8 mouse cellular contexts compared by ENCODE assay signal in the genomic region with DNA sequence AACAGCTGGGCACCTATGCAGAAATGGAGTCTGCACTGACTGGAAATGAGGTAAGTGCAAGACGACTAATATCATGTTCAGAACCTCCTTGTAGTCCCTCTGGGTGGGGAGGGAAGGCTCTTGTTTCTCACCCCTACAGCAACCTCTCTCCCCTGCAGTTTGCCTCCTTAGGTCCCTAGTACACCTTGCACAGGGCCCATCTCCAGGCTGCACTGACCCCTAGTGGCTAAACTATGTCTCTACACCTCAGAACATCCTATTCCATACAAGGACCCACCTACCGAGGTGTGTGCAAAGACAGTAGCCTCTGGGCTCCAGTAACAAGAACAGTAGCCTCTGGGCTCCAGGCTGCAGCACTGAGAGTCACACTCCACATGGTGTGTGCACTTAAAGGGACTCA. TPM values are rescaled to one million over a fixed set of nuclear protein-coding genes. Genes with fewer than 3 reads are reported as not detected.
DNase-seq lines count a peak whose midpoint lies in the region; ATAC-seq lines count a peak whose summit lies in the region.

No protein-coding gene starts in this region.

- peaks cover 64% of the 10 kb centered on the region for H3K27me3 ChIP-seq in forebrain, embryonic 10.5 days (ENCODE audit: poor library complexity, severe bottlenecking)
- H3K27me3 ChIP-seq in hindbrain, embryonic 10.5 days (ENCODE audit: insufficient read depth, poor library complexity, severe bottlenecking), result peaks cover 69% of the 10 kb centered on the region
- peaks cover under 1% of the 10 kb centered on the region; the same call in 1 of the 2 replicates for H3K27me3 ChIP-seq in midbrain, embryonic 11.5 days (ENCODE audit: control insufficient read depth, insufficient read depth, low read length)

- no peak overlapping the region for H3K27ac ChIP-seq in forebrain, embryonic 10.5 days
- H3K27ac ChIP-seq in hindbrain, embryonic 10.5 days, result no peak overlapping the region
- H3K27ac ChIP-seq in midbrain, embryonic 11.5 days (ENCODE audit: low read depth, low read length), result no peak overlapping the region

- no peak overlapping the region for H3K9ac ChIP-seq in midbrain, embryonic 11.5 days (ENCODE audit: low read length)

- WGBS in forebrain, embryonic 10.5 days, result 3% methylated on average over 2 of the region's 2 CpGs
- 4% methylated on average over 2 of the region's 2 CpGs for WGBS in hindbrain, embryonic 10.5 days
- WGBS in midbrain, embryonic 11.5 days, result 3% methylated on average over 2 of the region's 2 CpGs

- H3K4me2 ChIP-seq in midbrain, embryonic 11.5 days, result no peak overlapping the region

- peak; percentile 61 for ATAC-seq in midbrain, embryonic 11.5 days (ENCODE audit: low FRiP score)

- DNase-seq in heart, adult 11 months, result peak; percentile 92
- no peak for DNase-seq in heart, postnatal 25 days (ENCODE audit: low spot score)
- peak; percentile 64 for DNase-seq in c-Kit-positive CD71-positive TER-119-positive erythroid progenitor cells, embryonic 14.5 days (ENCODE audit: low spot score)
- DNase-seq in forebrain, embryonic 10.5 days (ENCODE audit: extremely low spot score, low spot score), result peak; percentile 79
- DNase-seq in hindbrain, embryonic 10.5 days (ENCODE audit: low spot score), result peak; percentile 79
- DNase-seq in left cerebral cortex, postnatal 4 days, result peak; percentile 75
- peak; percentile 95 for DNase-seq in midbrain, embryonic 11.5 days (ENCODE audit: low spot score, missing footprints)
- DNase-seq in spleen, postnatal 36 days (ENCODE audit: low spot score in 2 of 2), result peak; percentile 64 to 69

- intact Hi-C loops in heart, postnatal 25 days (cut with DNase I), result loop anchor here (1.0 to 5.0 kb wide), 3 partner anchors 134 to 322 kb away; no protein-coding TSS in a partner anchor
- intact Hi-C loops in left cerebral cortex, postnatal 4 days (cut with DNase I), result loop anchor here (5.0 kb wide), 3 partner anchors 127 to 322 kb away; no protein-coding TSS in a partner anchor

- no peak overlapping the region for H3K4me3 ChIP-seq in forebrain, embryonic 10.5 days
- no peak overlapping the region for H3K4me3 ChIP-seq in hindbrain, embryonic 10.5 days
- no peak overlapping the region for H3K4me3 ChIP-seq in midbrain, embryonic 11.5 days (ENCODE audit: low read depth, low read length)

- H3K4me1 ChIP-seq in forebrain, embryonic 10.5 days, result peaks cover 40% of the 10 kb centered on the region
- H3K4me1 ChIP-seq in hindbrain, embryonic 10.5 days (replicated peaks), result peaks cover 35% of the 10 kb centered on the region
- H3K4me1 ChIP-seq in midbrain, embryonic 11.5 days (ENCODE audit: control insufficient read depth, insufficient read depth, low read length), result peaks cover 7% of the 10 kb centered on the region; the same call in 1 of the 2 replicates

- H3K36me3 ChIP-seq in forebrain, embryonic 10.5 days (replicated peaks), result no peaks in the 10 kb centered on the region
- no peaks in the 10 kb centered on the region for H3K36me3 ChIP-seq in hindbrain, embryonic 10.5 days
- H3K36me3 ChIP-seq in midbrain, embryonic 11.5 days (ENCODE audit: control insufficient read depth, insufficient read depth, low read length), result no peaks in the 10 kb centered on the region

- no peaks in the 10 kb centered on the region for H3K9me3 ChIP-seq in forebrain, embryonic 10.5 days
- no peaks in the 10 kb centered on the region for H3K9me3 ChIP-seq in hindbrain, embryonic 10.5 days
- H3K9me3 ChIP-seq in midbrain, embryonic 11.5 days (ENCODE audit: control insufficient read depth, low read length), result no peaks in the 10 kb centered on the region

RNA-seq across cellular contexts. Expression of gene Celsr1, which starts 5.2 kb away (rescaled TPM):
- 1 to 10 TPM; 6.6 to 7.2 TPM for total RNA-seq in heart, postnatal 25 days (2021)
- polyA plus RNA-seq in forebrain, embryonic 10.5 days (2016; fragmentation: Nextera tagmentation; extraction: Ambion mirVana), result 2.4 and 2.6 TPM in 2 replicates
- polyA plus RNA-seq in hindbrain, embryonic 10.5 days (2016; fragmentation: Nextera tagmentation; extraction: Ambion mirVana), result 3.4 and 3.6 TPM in 2 replicates
- total RNA-seq in left cerebral cortex, postnatal 4 days (2021), result 1 to 10 TPM; 5.0 to 5.2 TPM
- polyA plus RNA-seq in midbrain, embryonic 11.5 days (2014; fragmentation: Nextera tagmentation; extraction: Ambion mirVana), result 4.1 and 4.9 TPM in 2 replicates

RNA-seq across cellular contexts. Expression of gene Gramd4, which starts 18.7 kb away (rescaled TPM):
- 10 to 100 TPM; 30.4 to 34.7 TPM for total RNA-seq in heart, postnatal 25 days (2021)
- polyA plus RNA-seq in forebrain, embryonic 10.5 days (2016; fragmentation: Nextera tagmentation; extraction: Ambion mirVana), result 13.9 and 16.2 TPM in 2 replicates
- 16.6 and 18.0 TPM in 2 replicates for polyA plus RNA-seq in hindbrain, embryonic 10.5 days (2016; fragmentation: Nextera tagmentation; extraction: Ambion mirVana)
- total RNA-seq in left cerebral cortex, postnatal 4 days (2021), result 10 to 100 TPM; 52.0 to 57.8 TPM
- polyA plus RNA-seq in midbrain, embryonic 11.5 days (2014; fragmentation: Nextera tagmentation; extraction: Ambion mirVana), result 7.8 and 8.9 TPM in 2 replicates
